Mouse (Mus musculus): ENCODE results near the gene Slc35c2.
A peak's percentile ranks its signal among the peaks of the same experiment; 100 is the strongest.

Gene Slc35c2

GRCm38 (mm10) chr2:165312381-165312780 lies 24.7 kb upstream of the Slc35c2 start:
- no peak for DNase-seq (ENCODE audit: low spot score)

- peak; percentile 50 for DNase-seq (ENCODE audit: low spot score)
Measured at GRCm38 (mm10) chr2:165311577-165311976, 23.9 kb upstream of the Slc35c2 start.

GRCm38 (mm10) chr2:165310818-165311425 lies 23.3 kb upstream of the Slc35c2 start:
- DNase-seq (ENCODE audit: low spot score), result no peak

GRCm38 (mm10) chr2:165307801-165308200 lies 20.1 kb upstream of the Slc35c2 start:
- DNase-seq (ENCODE audit: low spot score), result no peak

GRCm38 (mm10) chr2:165305438-165305837 lies 17.8 kb upstream of the Slc35c2 start:
- no peak for DNase-seq (ENCODE audit: low spot score)

GRCm38 (mm10) chr2:165304819-165305218 lies 17.1 kb upstream of the Slc35c2 start:
- no peak for DNase-seq (ENCODE audit: low spot score)

- no peak for DNase-seq (ENCODE audit: low spot score)
Measured at GRCm38 (mm10) chr2:165303354-165304012, 15.8 kb upstream of the Slc35c2 start.

- no peak for DNase-seq (ENCODE audit: low spot score)
Measured at GRCm38 (mm10) chr2:165301409-165301808, 13.7 kb upstream of the Slc35c2 start.

GRCm38 (mm10) chr2:165300885-165301284 lies 13.2 kb upstream of the Slc35c2 start:
- DNase-seq (ENCODE audit: low spot score), result no peak

- peak; percentile 46 for DNase-seq (ENCODE audit: low spot score)
Measured at GRCm38 (mm10) chr2:165300424-165300823, 12.8 kb upstream of the Slc35c2 start.

GRCm38 (mm10) chr2:165297429-165297828 lies 9.8 kb upstream of the Slc35c2 start:
- DNase-seq (ENCODE audit: low spot score), result no peak

GRCm38 (mm10) chr2:165296571-165296970 lies 8.9 kb upstream of the Slc35c2 start:
- DNase-seq (ENCODE audit: low spot score), result no peak

GRCm38 (mm10) chr2:165288315-165289031 lies 804 bp upstream of the Slc35c2 start:
- DNase-seq (ENCODE audit: low spot score), result peak; percentile 92

- DNase-seq (ENCODE audit: low spot score), result peak; percentile 67
Measured at GRCm38 (mm10) chr2:165286361-165287201, 1.1 kb downstream of the Slc35c2 start.

- DNase-seq (ENCODE audit: low spot score), result no peak
Measured at GRCm38 (mm10) chr2:165285621-165286020, 2.0 kb downstream of the Slc35c2 start.

- no peak for DNase-seq (ENCODE audit: low spot score)
Measured at GRCm38 (mm10) chr2:165285034-165285433, 2.6 kb downstream of the Slc35c2 start.

GRCm38 (mm10) chr2:165284377-165284776 lies 3.3 kb downstream of the Slc35c2 start:
- DNase-seq (ENCODE audit: low spot score), result no peak

- DNase-seq (ENCODE audit: low spot score), result no peak
Measured at GRCm38 (mm10) chr2:165283644-165284043, 4.0 kb downstream of the Slc35c2 start.

GRCm38 (mm10) chr2:165281779-165282311 lies 5.8 kb downstream of the Slc35c2 start:
- DNase-seq (ENCODE audit: low spot score), result no peak

GRCm38 (mm10) chr2:165279351-165279750 lies 8.3 kb downstream of the Slc35c2 start:
- no peak for DNase-seq (ENCODE audit: low spot score)

- no peak for DNase-seq (ENCODE audit: low spot score)
Measured at GRCm38 (mm10) chr2:165277188-165277740, 10.4 kb downstream of the Slc35c2 start.

- DNase-seq (ENCODE audit: low spot score), result peak; percentile 80
Measured at GRCm38 (mm10) chr2:165275824-165276223, 11.8 kb downstream of the Slc35c2 start.

All from layer of hippocampus, adult 11-12 months (tissue).